Mouse (Mus musculus) regulatory T cell (primary cell): ENCODE results near the gene Gm10491.
"Not testable (repeated sequence)": the region's sequence is repeated elsewhere in the genome, so short reads cannot be mapped to it uniquely, and the experiment has no call there.

Experiments
- in situ Hi-C: fragments of 300-600 bp; cut with MboI, MseI; formaldehyde crosslinking; loops from one replicate; pipeline ENCODE4 v1.15.1; 2025; ENCODE audit warnings: high pct_unique_total_duplicates

Gm10491 gene

GRCm38 (mm10) chrX:7907735-7908134 is at the start of gene Gm10491:
Gm10491 (minus strand) TSS chrX:7907835.
- in situ Hi-C loops: no loop called here

GRCm38 (mm10) chrX:7950091-7950490 is 42.5 kb upstream of the Gm10491 start:
- in situ Hi-C loops: no loop called here

GRCm38 (mm10) chrX:7947900-7948492 is 40.4 kb upstream of the Gm10491 start:
- in situ Hi-C loops: no loop called here

- in situ Hi-C loops: no loop called here
Measured at GRCm38 (mm10) chrX:7947108-7947899, 39.7 kb upstream of the Gm10491 start, which contains the start of gene Hdac6. Hdac6 (minus strand) TSS chrX:7947889.

GRCm38 (mm10) chrX:7945618-7946017 is 38.0 kb upstream of the Gm10491 start:
- in situ Hi-C loops: no loop called here

GRCm38 (mm10) chrX:7937667-7938066 is 30.0 kb upstream of the Gm10491 start:
- in situ Hi-C loops: no loop called here

GRCm38 (mm10) chrX:7936874-7937273 is 29.2 kb upstream of the Gm10491 start:
- in situ Hi-C loops: no loop called here

- in situ Hi-C loops: no loop called here
Measured at GRCm38 (mm10) chrX:7928270-7928790, 20.7 kb upstream of the Gm10491 start, which contains the start of gene Eras. Eras (minus strand) TSS chrX:7928607.

GRCm38 (mm10) chrX:7927116-7927515 is 19.5 kb upstream of the Gm10491 start:
- in situ Hi-C loops: no loop called here

- in situ Hi-C loops: no loop called here
Measured at GRCm38 (mm10) chrX:7926266-7926665, 18.6 kb upstream of the Gm10491 start.

GRCm38 (mm10) chrX:7922032-7922431 is 14.4 kb upstream of the Gm10491 start:
- in situ Hi-C loops: no loop called here

- in situ Hi-C loops: no loop called here
Measured at GRCm38 (mm10) chrX:7919601-7920383, 12.2 kb upstream of the Gm10491 start, which contains the start of gene Pcsk1n. Pcsk1n (plus strand) TSS chrX:7919822.

GRCm38 (mm10) chrX:7917960-7918359 is 10.3 kb upstream of the Gm10491 start:
- in situ Hi-C loops: not testable (repeated sequence)

- in situ Hi-C loops: not testable (repeated sequence)
Measured at GRCm38 (mm10) chrX:7915669-7916068, 8.0 kb upstream of the Gm10491 start.

- in situ Hi-C loops: loop anchor here (5.0 kb wide), 1 partner anchor 112 kb away; no protein-coding TSS in a partner anchor
Measured at GRCm38 (mm10) chrX:7910473-7910872, 2.8 kb upstream of the Gm10491 start.

GRCm38 (mm10) chrX:7909242-7909641 is 1.6 kb upstream of the Gm10491 start, which contains the start of gene Gm10490:
Gm10490 (plus strand) TSS chrX:7909542.
- in situ Hi-C loops: not testable (repeated sequence)

GRCm38 (mm10) chrX:7904441-7904840 is 3.2 kb downstream of the Gm10491 start:
- in situ Hi-C loops: no loop called here

- in situ Hi-C loops: no loop called here
Measured at GRCm38 (mm10) chrX:7898880-7899874, 8.5 kb downstream of the Gm10491 start, which contains the start of the genes Pqbp1 and Timm17b. Pqbp1 (minus strand) TSS chrX:7899269. Timm17b (plus strand) TSS chrX:7899357.

- in situ Hi-C loops: no loop called here
Measured at GRCm38 (mm10) chrX:7898211-7898610, 9.4 kb downstream of the Gm10491 start.

GRCm38 (mm10) chrX:7883841-7884567 is 23.6 kb downstream of the Gm10491 start, which contains the start of gene Slc35a2:
Slc35a2 (plus strand) TSS chrX:7884028.
- in situ Hi-C loops: no loop called here
